Mouse (Mus musculus) olfactory bulb, adult 2 months (tissue): ENCODE results near the gene Epha6.

Experiments used
- CTCF ChIP-seq: fragments of 200-500 bp; IDR thresholded peaks from 2 replicates; pipeline ENCODE4 v1.5.1; 2012; ENCODE audit warnings: low read depth, mild to moderate bottlenecking, low read length, moderate library complexity; ENCODE audit not compliant: insufficient read depth
- POLR2A ChIP-seq: fragments of 200-500 bp; IDR thresholded peaks from 2 replicates; pipeline ENCODE4 v1.6.1; 2012; ENCODE audit warnings: mild to moderate bottlenecking, low read depth, low read length, moderate library complexity; ENCODE audit not compliant: insufficient read depth

GRCm38 (mm10) chr16:60209151-60209550 lies 396.2 kb downstream of the Epha6 start:
- TF ChIP-seq POLR2A (no peak), CTCF (no peak)
